Mouse (Mus musculus): Measurements from ENCODE around the gene Tanc1. TPM values are rescaled to one million over a fixed set of nuclear protein-coding genes. Genes with fewer than 3 reads are reported as not detected.

Gene Tanc1
- polyA plus RNA-seq, 1 experiment from 2014 or later = 22.9 TPM

- no peaks in the 10 kb centered on the region for H3K27me3 ChIP-seq
- H3K4me2 ChIP-seq = no peak overlapping the region
- H3K27ac ChIP-seq = no peak overlapping the region
- H3K4me1 ChIP-seq (replicated peaks) = peaks cover 2% of the 10 kb centered on the region
- ATAC-seq (replicated peaks; ENCODE audit: insufficient number of reproducible peaks, insufficient read depth, low FRiP score, low read depth) = no peak
- no peak overlapping the region for H3K4me3 ChIP-seq
- no peaks in the 10 kb centered on the region for H3K9me3 ChIP-seq (replicated peaks)
- H3K36me3 ChIP-seq = peaks cover 33% of the 10 kb centered on the region
- H3K9ac ChIP-seq = no peak overlapping the region
- WGBS = 88% methylated on average over 15 of the region's 15 CpGs
Measured at GRCm38 (mm10) chr2:59876482-59876881, 264.6 kb downstream of the Tanc1 start.

GRCm38 (mm10) chr2:59877335-59877734 lies 265.5 kb downstream of the Tanc1 start:
- Histone ChIP-seq H3K4me3 (no peak overlapping the region), H3K4me2 (no peak overlapping the region), H3K27ac (no peak overlapping the region), H3K27me3 (no peaks in the 10 kb centered on the region), H3K36me3 (peaks cover 26% of the 10 kb centered on the region), H3K9me3 (replicated peaks) (no peaks in the 10 kb centered on the region), H3K4me1 (replicated peaks) (peaks cover 5% of the 10 kb centered on the region), H3K9ac (no peak overlapping the region)
- ATAC-seq (replicated peaks; ENCODE audit: insufficient number of reproducible peaks, insufficient read depth, low FRiP score, low read depth) = no peak
- WGBS = 75% methylated on average over 4 of the region's 4 CpGs

- WGBS = 64% methylated on average over 19 of the region's 19 CpGs
- H3K36me3 ChIP-seq = peaks cover 17% of the 10 kb centered on the region; the same call in 1 of the 2 replicates
- H3K27ac ChIP-seq = no peak overlapping the region
- ATAC-seq (replicated peaks; ENCODE audit: insufficient number of reproducible peaks, insufficient read depth, low FRiP score, low read depth) = no peak
- H3K4me1 ChIP-seq (replicated peaks) = peaks cover 11% of the 10 kb centered on the region
- no peak overlapping the region for H3K9ac ChIP-seq
- no peaks in the 10 kb centered on the region for H3K27me3 ChIP-seq
- H3K9me3 ChIP-seq (replicated peaks) = no peaks in the 10 kb centered on the region
- H3K4me2 ChIP-seq = no peak overlapping the region
- no peak overlapping the region for H3K4me3 ChIP-seq
Measured at GRCm38 (mm10) chr2:59878221-59878620, 266.4 kb downstream of the Tanc1 start.

- Histone ChIP-seq H3K27me3 (no peaks in the 10 kb centered on the region), H3K27ac (peak overlapping the region; percentile 85), H3K4me3 (peak overlapping the region; percentile 88), H3K36me3 (peaks cover 5% of the 10 kb centered on the region; the same call in 1 of the 2 replicates), H3K9me3 (replicated peaks) (no peaks in the 10 kb centered on the region), H3K4me1 (replicated peaks) (peaks cover 12% of the 10 kb centered on the region), H3K9ac (peak overlapping the region; percentile 63), H3K4me2 (peak overlapping the region; percentile 56)
- WGBS = 39% methylated on average over 6 of the region's 6 CpGs
- ATAC-seq (replicated peaks; ENCODE audit: insufficient number of reproducible peaks, insufficient read depth, low FRiP score, low read depth) = no peak
Measured at GRCm38 (mm10) chr2:59881404-59881803, 269.6 kb downstream of the Tanc1 start.

- 3% methylated on average over 57 of the region's 57 CpGs for WGBS
- H3K36me3 ChIP-seq = no peaks in the 10 kb centered on the region; the same call in 1 of the 2 replicates
- peaks cover 12% of the 10 kb centered on the region for H3K4me1 ChIP-seq (replicated peaks)
- H3K27me3 ChIP-seq = no peaks in the 10 kb centered on the region
- ATAC-seq (replicated peaks; ENCODE audit: insufficient number of reproducible peaks, insufficient read depth, low FRiP score, low read depth) = peak; percentile 97
- peak within 1 kb of the TSS; percentile 56 for H3K4me2 ChIP-seq
- peak within 1 kb of the TSS; percentile 88 for H3K4me3 ChIP-seq
- H3K27ac ChIP-seq = peak within 1 kb of the TSS; percentile 85
- peak within 1 kb of the TSS; percentile 63 for H3K9ac ChIP-seq
- no peaks in the 10 kb centered on the region for H3K9me3 ChIP-seq (replicated peaks)
Measured at GRCm38 (mm10) chr2:59881831-59882741, 270.2 kb downstream of the Tanc1 start, which contains the start of gene Wdsub1. TSS of gene Wdsub1 (minus strand) at chr2:59882591.

GRCm38 (mm10) chr2:59882742-59883281 lies 271.0 kb downstream of the Tanc1 start:
- peaks cover 12% of the 10 kb centered on the region for H3K4me1 ChIP-seq (replicated peaks)
- H3K27ac ChIP-seq = 0 out of 2 replicates have a peak overlapping the region, but pooled peaks have one; percentile 85
- H3K4me2 ChIP-seq = peak overlapping the region; percentile 56
- no peak for ATAC-seq (replicated peaks; ENCODE audit: insufficient number of reproducible peaks, insufficient read depth, low FRiP score, low read depth)
- no peaks in the 10 kb centered on the region for H3K27me3 ChIP-seq
- no peaks in the 10 kb centered on the region for H3K9me3 ChIP-seq (replicated peaks)
- 60% methylated on average over 8 of the region's 8 CpGs for WGBS
- peak overlapping the region; percentile 88 for H3K4me3 ChIP-seq
- no peak overlapping the region for H3K9ac ChIP-seq
- no peaks in the 10 kb centered on the region; the same call in 1 of the 2 replicates for H3K36me3 ChIP-seq

- no peak for ATAC-seq (replicated peaks; ENCODE audit: insufficient number of reproducible peaks, insufficient read depth, low FRiP score, low read depth)
- Histone ChIP-seq H3K4me3 (no peak overlapping the region), H3K36me3 (no peaks in the 10 kb centered on the region), H3K9ac (no peak overlapping the region), H3K4me2 (no peak overlapping the region), H3K9me3 (replicated peaks) (no peaks in the 10 kb centered on the region), H3K4me1 (replicated peaks) (no peaks in the 10 kb centered on the region), H3K27ac (no peak overlapping the region), H3K27me3 (no peaks in the 10 kb centered on the region)
- WGBS = 88% methylated on average over 6 of the region's 6 CpGs
Measured at GRCm38 (mm10) chr2:59889699-59890098, 277.9 kb downstream of the Tanc1 start.

Other genes starting within 250 kb of the Tanc1 start
- gene Dapl1, start 127.4 kb upstream of the Tanc1 start, polyA plus RNA-seq (2015; fragmentation: Nextera tagmentation; extraction: Ambion mirVana) = 1.8 and 2.9 TPM in 2 replicates

Measured in heart, embryonic 15.5 days (tissue).